Mouse (Mus musculus): ENCODE measurements around the gene Plscr3. TPM values are rescaled to one million over a fixed set of nuclear protein-coding genes. Genes with fewer than 3 reads are reported as not detected.
"Not testable (repeated sequence)": the region's sequence is repeated elsewhere in the genome, so short reads cannot be mapped to it uniquely, and the experiment has no call there.

Plscr3 gene
- polyA plus RNA-seq, 1 experiment from 2014 or later = 65.9 TPM

GRCm38 (mm10) chr11:69849884-69850283, 3.7 kb downstream of the Plscr3 start:
- H3K36me3 ChIP-seq (ENCODE audit: control insufficient read depth, insufficient read depth, low read length) = peaks cover 13% of the 10 kb centered on the region; the same call in 1 of the 2 replicates
- H3K4me2 ChIP-seq = no peak overlapping the region
- no peaks in the 10 kb centered on the region; the same call in 1 of the 2 replicates for H3K27me3 ChIP-seq (ENCODE audit: control insufficient read depth, insufficient read depth, low read length)
- no peaks in the 10 kb centered on the region for H3K9me3 ChIP-seq (replicated peaks; ENCODE audit: control insufficient read depth, low read length)
- 93% methylated on average over 15 of the region's 15 CpGs for WGBS (ENCODE audit: insufficient replicate concordance)
- no peak overlapping the region for H3K9ac ChIP-seq (ENCODE audit: low read depth, low read length)
- peaks cover 18% of the 10 kb centered on the region for H3K4me1 ChIP-seq (ENCODE audit: control insufficient read depth, insufficient read depth, low read length)
- ATAC-seq (replicated peaks; ENCODE audit: insufficient number of reproducible peaks, low FRiP score, low TSS enrichment) = no peak
- no peak overlapping the region for H3K27ac ChIP-seq (ENCODE audit: low read depth, low read length)
- no peak overlapping the region for H3K4me3 ChIP-seq (ENCODE audit: low read depth, low read length)

GRCm38 (mm10) chr11:69850754-69851153, 4.6 kb downstream of the Plscr3 start:
- no peak for ATAC-seq (replicated peaks; ENCODE audit: insufficient number of reproducible peaks, low FRiP score, low TSS enrichment)
- Histone ChIP-seq H3K4me3 (ENCODE audit: low read depth, low read length) (no peak overlapping the region), H3K9me3 (replicated peaks; ENCODE audit: control insufficient read depth, low read length) (no peaks in the 10 kb centered on the region), H3K36me3 (ENCODE audit: control insufficient read depth, insufficient read depth, low read length) (peaks cover 13% of the 10 kb centered on the region; the same call in 1 of the 2 replicates), H3K27me3 (ENCODE audit: control insufficient read depth, insufficient read depth, low read length) (peaks cover under 1% of the 10 kb centered on the region), H3K4me1 (ENCODE audit: control insufficient read depth, insufficient read depth, low read length) (peaks cover 22% of the 10 kb centered on the region; the same call in 1 of the 2 replicates), H3K9ac (ENCODE audit: low read depth, low read length) (no peak overlapping the region), H3K4me2 (no peak overlapping the region), H3K27ac (ENCODE audit: low read depth, low read length) (no peak overlapping the region)
- 81% methylated on average over 8 of the region's 8 CpGs for WGBS (ENCODE audit: insufficient replicate concordance)

- Histone ChIP-seq H3K36me3 (ENCODE audit: control insufficient read depth, insufficient read depth, low read length) (peaks cover 13% of the 10 kb centered on the region; the same call in 1 of the 2 replicates), H3K4me1 (ENCODE audit: control insufficient read depth, insufficient read depth, low read length) (peaks cover 13% of the 10 kb centered on the region; the same call in 1 of the 2 replicates), H3K9me3 (replicated peaks; ENCODE audit: control insufficient read depth, low read length) (no peaks in the 10 kb centered on the region), H3K4me3 (ENCODE audit: low read depth, low read length) (peak overlapping the region; percentile 6; the same call in 1 of the 2 replicates), H3K27me3 (ENCODE audit: control insufficient read depth, insufficient read depth, low read length) (peaks cover 27% of the 10 kb centered on the region), H3K4me2 (peak overlapping the region; percentile 42), H3K9ac (ENCODE audit: low read depth, low read length) (0 out of 2 replicates have a peak overlapping the region, but pooled peaks have one; percentile 16), H3K27ac (ENCODE audit: low read depth, low read length) (peak overlapping the region; percentile 73)
- peak; percentile 87 for ATAC-seq (replicated peaks; ENCODE audit: insufficient number of reproducible peaks, low FRiP score, low TSS enrichment)
- 40% methylated on average over 7 of the region's 7 CpGs for WGBS (ENCODE audit: insufficient replicate concordance)
Measured at GRCm38 (mm10) chr11:69853994-69854393, 7.8 kb downstream of the Plscr3 start.

GRCm38 (mm10) chr11:69854680-69855079, 8.5 kb downstream of the Plscr3 start:
- Histone ChIP-seq H3K36me3 (ENCODE audit: control insufficient read depth, insufficient read depth, low read length) (peaks cover 13% of the 10 kb centered on the region; the same call in 1 of the 2 replicates), H3K9ac (ENCODE audit: low read depth, low read length) (peak overlapping the region; percentile 8; the same call in 1 of the 2 replicates), H3K4me1 (ENCODE audit: control insufficient read depth, insufficient read depth, low read length) (peaks cover 13% of the 10 kb centered on the region; the same call in 1 of the 2 replicates), H3K27me3 (ENCODE audit: control insufficient read depth, insufficient read depth, low read length) (peaks cover 32% of the 10 kb centered on the region), H3K4me3 (ENCODE audit: low read depth, low read length) (no peak overlapping the region), H3K9me3 (replicated peaks; ENCODE audit: control insufficient read depth, low read length) (no peaks in the 10 kb centered on the region), H3K27ac (ENCODE audit: low read depth, low read length) (peak overlapping the region; percentile 87), H3K4me2 (peak overlapping the region; percentile 44)
- no peak for ATAC-seq (replicated peaks; ENCODE audit: insufficient number of reproducible peaks, low FRiP score, low TSS enrichment)
- 73% methylated on average over 10 of the region's 10 CpGs for WGBS (ENCODE audit: insufficient replicate concordance)

- H3K4me3 ChIP-seq (ENCODE audit: low read depth, low read length) = no peak overlapping the region
- 16% methylated on average over 16 of the region's 16 CpGs for WGBS (ENCODE audit: insufficient replicate concordance)
- H3K27ac ChIP-seq (ENCODE audit: low read depth, low read length) = peak overlapping the region; percentile 87
- peaks cover 13% of the 10 kb centered on the region; the same call in 1 of the 2 replicates for H3K4me1 ChIP-seq (ENCODE audit: control insufficient read depth, insufficient read depth, low read length)
- H3K9ac ChIP-seq (ENCODE audit: low read depth, low read length) = no peak overlapping the region
- H3K4me2 ChIP-seq = peak overlapping the region; percentile 44
- peaks cover 7% of the 10 kb centered on the region; the same call in 1 of the 2 replicates for H3K36me3 ChIP-seq (ENCODE audit: control insufficient read depth, insufficient read depth, low read length)
- peak; percentile 58 for ATAC-seq (replicated peaks; ENCODE audit: insufficient number of reproducible peaks, low FRiP score, low TSS enrichment)
- H3K9me3 ChIP-seq (replicated peaks; ENCODE audit: control insufficient read depth, low read length) = no peaks in the 10 kb centered on the region
- H3K27me3 ChIP-seq (ENCODE audit: control insufficient read depth, insufficient read depth, low read length) = peaks cover 36% of the 10 kb centered on the region
Measured at GRCm38 (mm10) chr11:69855347-69855746, 9.2 kb downstream of the Plscr3 start.

GRCm38 (mm10) chr11:69858113-69858998, 12.2 kb downstream of the Plscr3 start, which contains the start of gene Tnk1:
Gene Tnk1 (minus strand): TSS chr11:69858730.
- no peak within 1 kb of the TSS for H3K27ac ChIP-seq (ENCODE audit: low read depth, low read length)
- no peaks in the 10 kb centered on the region for H3K36me3 ChIP-seq (ENCODE audit: control insufficient read depth, insufficient read depth, low read length)
- no peak within 1 kb of the TSS for H3K4me2 ChIP-seq
- H3K4me3 ChIP-seq (ENCODE audit: low read depth, low read length) = no peak within 1 kb of the TSS
- H3K9ac ChIP-seq (ENCODE audit: low read depth, low read length) = no peak within 1 kb of the TSS; the same call in 1 of the 2 replicates
- no peak for ATAC-seq (replicated peaks; ENCODE audit: insufficient number of reproducible peaks, low FRiP score, low TSS enrichment)
- WGBS (ENCODE audit: insufficient replicate concordance) = 20% methylated on average over 30 of the region's 30 CpGs
- peaks cover 13% of the 10 kb centered on the region; the same call in 1 of the 2 replicates for H3K4me1 ChIP-seq (ENCODE audit: control insufficient read depth, insufficient read depth, low read length)
- H3K27me3 ChIP-seq (ENCODE audit: control insufficient read depth, insufficient read depth, low read length) = peaks cover 36% of the 10 kb centered on the region
- H3K9me3 ChIP-seq (replicated peaks; ENCODE audit: control insufficient read depth, low read length) = no peaks in the 10 kb centered on the region

- not testable (repeated sequence) for ATAC-seq (replicated peaks; ENCODE audit: insufficient number of reproducible peaks, low FRiP score, low TSS enrichment); H3K4me3 ChIP-seq (ENCODE audit: low read depth, low read length); H3K27ac ChIP-seq (ENCODE audit: low read depth, low read length); H3K9me3 ChIP-seq (replicated peaks; ENCODE audit: control insufficient read depth, low read length); H3K4me2 ChIP-seq; H3K4me1 ChIP-seq (ENCODE audit: control insufficient read depth, insufficient read depth, low read length); H3K9ac ChIP-seq (ENCODE audit: low read depth, low read length); H3K36me3 ChIP-seq (ENCODE audit: control insufficient read depth, insufficient read depth, low read length)
- 52% methylated on average over 3 of the region's 3 CpGs for WGBS (ENCODE audit: insufficient replicate concordance)
- peaks cover 13% of the 10 kb centered on the region; the same call in 1 of the 2 replicates for H3K27me3 ChIP-seq (ENCODE audit: control insufficient read depth, insufficient read depth, low read length)
Measured at GRCm38 (mm10) chr11:69863729-69864128, 17.6 kb downstream of the Plscr3 start.

DNA sequence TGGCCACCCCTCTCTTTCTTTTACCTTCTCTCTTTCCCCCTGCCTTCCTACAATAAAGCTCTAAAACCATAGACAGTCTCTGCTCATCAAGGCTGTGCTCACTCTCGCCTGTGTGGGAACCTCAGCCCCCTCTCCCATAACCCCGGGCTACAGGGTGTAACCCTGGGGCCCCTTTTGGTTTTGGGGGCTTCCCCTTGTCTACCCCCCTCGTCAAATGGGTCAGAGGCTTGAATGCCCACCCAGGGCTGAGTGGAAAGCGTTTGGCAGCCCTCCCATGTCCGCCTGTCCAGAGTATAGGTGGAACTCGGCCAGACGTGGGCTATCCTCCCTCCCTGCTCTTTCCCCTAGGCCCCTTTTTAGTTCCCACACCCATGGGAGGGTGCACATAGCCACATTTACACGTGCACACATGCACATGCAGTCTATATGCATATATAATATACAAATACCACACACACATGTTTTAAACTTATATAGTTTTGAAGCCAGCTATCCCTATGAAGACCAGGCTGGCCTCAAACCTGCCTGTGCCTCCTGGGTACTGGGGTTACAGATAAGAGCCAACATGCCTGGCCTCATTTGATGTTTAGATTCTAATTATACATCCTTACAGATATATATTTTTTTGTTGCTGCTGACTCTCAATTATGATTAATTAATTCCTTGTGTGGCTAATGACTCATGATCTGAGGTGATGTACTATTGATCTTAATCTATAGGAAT, 18.1 kb downstream of the Plscr3 start:
- H3K27ac ChIP-seq (ENCODE audit: low read depth, low read length) = no peak overlapping the region
- H3K36me3 ChIP-seq (ENCODE audit: control insufficient read depth, insufficient read depth, low read length) = no peaks in the 10 kb centered on the region
- ATAC-seq (replicated peaks; ENCODE audit: insufficient number of reproducible peaks, low FRiP score, low TSS enrichment) = no peak
- no peak overlapping the region for H3K9ac ChIP-seq (ENCODE audit: low read depth, low read length)
- peaks cover 8% of the 10 kb centered on the region; the same call in 1 of the 2 replicates for H3K27me3 ChIP-seq (ENCODE audit: control insufficient read depth, insufficient read depth, low read length)
- no peaks in the 10 kb centered on the region for H3K9me3 ChIP-seq (replicated peaks; ENCODE audit: control insufficient read depth, low read length)
- H3K4me1 ChIP-seq (ENCODE audit: control insufficient read depth, insufficient read depth, low read length) = peaks cover 4% of the 10 kb centered on the region; the same call in 1 of the 2 replicates
- H3K4me2 ChIP-seq = no peak overlapping the region
- H3K4me3 ChIP-seq (ENCODE audit: low read depth, low read length) = no peak overlapping the region
- WGBS (ENCODE audit: insufficient replicate concordance) = 52% methylated on average over 8 of the region's 8 CpGs
